32 mouse cellular contexts compared by ENCODE assay signal in the genomic region with DNA sequence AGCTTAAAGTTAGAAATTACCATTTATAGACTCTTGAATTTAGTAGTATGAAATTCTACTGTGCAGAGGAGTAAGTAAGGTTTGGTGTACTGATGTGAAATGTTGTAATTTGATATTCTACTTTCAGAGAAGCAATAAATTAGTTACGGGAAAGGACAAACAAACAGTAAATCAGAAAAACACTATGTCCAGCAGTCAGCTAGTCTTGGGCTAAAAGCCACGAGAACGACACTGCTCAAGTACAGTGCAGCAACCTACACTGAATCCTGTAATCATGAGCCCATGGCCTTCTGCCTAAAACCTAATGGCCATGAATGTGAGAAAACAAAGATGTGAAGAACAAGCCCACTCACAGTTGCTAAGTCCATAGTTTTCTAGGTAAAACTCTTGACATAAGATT. TPM values are rescaled to one million over a fixed set of nuclear protein-coding genes. Genes with fewer than 3 reads are reported as not detected.
"Had no signal": no experiment of that assay in that cellular context is flagged by ENCODE, and none has a peak within 500 bp of the region (broad histone marks: within the 10 kb centered on the region; RNA-seq: fewer than 3 reads in every experiment).

No protein-coding gene starts in this region.

- H3K4me3 ChIP-seq: limb, embryonic 10.5 days; limb, embryonic 12.5 days; limb, embryonic 13.5 days; limb, embryonic 15.5 days; liver, embryonic 12.5 days; liver, embryonic 13.5 days; liver, embryonic 15.5 days; lung, embryonic 15.5 days; megakaryocyte, embryonic 14.5 days; midbrain, embryonic 10.5 days; midbrain, embryonic 12.5 days; midbrain, embryonic 13.5 days; midbrain, embryonic 15.5 days; myocyte; neural tube, embryonic 12.5 days had no signal

- H3K27me3 ChIP-seq: limb, embryonic 12.5 days; limb, embryonic 13.5 days; limb, embryonic 15.5 days; liver, embryonic 12.5 days; liver, embryonic 13.5 days; liver, embryonic 15.5 days; lung, embryonic 15.5 days; megakaryocyte, embryonic 14.5 days; midbrain, embryonic 12.5 days; midbrain, embryonic 13.5 days; midbrain, embryonic 15.5 days; neural tube, embryonic 12.5 days had no signal

- H3K4me2 ChIP-seq: limb, embryonic 12.5 days; limb, embryonic 13.5 days; limb, embryonic 15.5 days; liver, embryonic 11.5 days; liver, embryonic 12.5 days; liver, embryonic 13.5 days; liver, embryonic 15.5 days; lung, embryonic 14.5 days; lung, embryonic 15.5 days; midbrain, embryonic 11.5 days; midbrain, embryonic 12.5 days; midbrain, embryonic 13.5 days; midbrain, embryonic 15.5 days; neural tube, embryonic 12.5 days had no signal

- H3K9me3 ChIP-seq: limb, embryonic 10.5 days; limb, embryonic 12.5 days; limb, embryonic 13.5 days; limb, embryonic 15.5 days; liver, embryonic 12.5 days; liver, embryonic 13.5 days; liver, embryonic 15.5 days; lung, embryonic 15.5 days; megakaryocyte, embryonic 14.5 days; midbrain, embryonic 10.5 days; midbrain, embryonic 12.5 days; midbrain, embryonic 13.5 days; midbrain, embryonic 15.5 days; neural tube, embryonic 12.5 days had no signal

- DNase-seq: left cerebral cortex, postnatal 4 days; liver; liver, embryonic 13.5 days; liver, postnatal 0 days; lung, adult 18-20 months; lung, adult 2 months; lung, embryonic 14.5 days; lung, postnatal 10 days; lung, postnatal 14 days; lung, postnatal 36 days; lung, postnatal 4 days; midbrain, embryonic 14.5 days had no signal

- H3K9ac ChIP-seq: limb, embryonic 12.5 days; limb, embryonic 13.5 days; limb, embryonic 15.5 days; liver, embryonic 12.5 days; liver, embryonic 13.5 days; liver, embryonic 14.5 days; liver, embryonic 15.5 days; liver, postnatal 0 days; lung, embryonic 14.5 days; lung, embryonic 15.5 days; midbrain, embryonic 12.5 days; midbrain, embryonic 13.5 days; midbrain, embryonic 15.5 days; neural tube, embryonic 12.5 days had no signal

- H3K36me3 ChIP-seq: liver, embryonic 13.5 days; liver, embryonic 15.5 days had no signal

- ATAC-seq: liver, embryonic 12.5 days; liver, postnatal 0 days; lung, postnatal 0 days; midbrain, embryonic 13.5 days; midbrain, embryonic 15.5 days; midbrain, embryonic 16.5 days had no signal

- H3K4me1 ChIP-seq: limb, embryonic 10.5 days; limb, embryonic 12.5 days; limb, embryonic 13.5 days; limb, embryonic 15.5 days; liver, embryonic 12.5 days; liver, embryonic 13.5 days; liver, embryonic 15.5 days; lung, embryonic 15.5 days; megakaryocyte, embryonic 14.5 days; midbrain, embryonic 10.5 days; midbrain, embryonic 12.5 days; midbrain, embryonic 13.5 days; midbrain, embryonic 15.5 days; neural tube, embryonic 12.5 days had no signal

- H3K27ac ChIP-seq: limb, embryonic 10.5 days; limb, embryonic 12.5 days; limb, embryonic 13.5 days; limb, embryonic 15.5 days; liver, embryonic 12.5 days; liver, embryonic 13.5 days; liver, embryonic 14.5 days; liver, embryonic 15.5 days; lung, embryonic 15.5 days; macrophage; midbrain, embryonic 10.5 days; midbrain, embryonic 12.5 days; midbrain, embryonic 13.5 days; midbrain, embryonic 15.5 days; neural tube, embryonic 12.5 days had no signal

RNA-seq across cellular contexts. Expression of a gene that starts 46.9 kb away (rescaled TPM):
- polyA plus RNA-seq: macrophage had no signal
